Mouse (Mus musculus) forelimb bud, embryonic 11.5 days (tissue): ENCODE results near the gene Ccdc43.
"Not testable (repeated sequence)": the region's sequence is repeated elsewhere in the genome, so short reads cannot be mapped to it uniquely, and the experiment has no call there.

Experiments
- DNase-seq: peaks from one replicate; pipeline ENCODE4 v3.0.0-alpha.2; 2012; ENCODE audit warnings: low read depth, low spot score

Gene Ccdc43

GRCm38 (mm10) chr11:102697338-102698017, at the start of gene Ccdc43:
Gene Ccdc43, minus strand, starts transcription at chr11:102697782.
- peak; percentile 80 for DNase-seq

GRCm38 (mm10) chr11:102744746-102745145, 47.2 kb upstream of the Ccdc43 start:
- no peak for DNase-seq

- DNase-seq = no peak
Observed at GRCm38 (mm10) chr11:102742843-102743242, 45.3 kb upstream of the Ccdc43 start.

DNA sequence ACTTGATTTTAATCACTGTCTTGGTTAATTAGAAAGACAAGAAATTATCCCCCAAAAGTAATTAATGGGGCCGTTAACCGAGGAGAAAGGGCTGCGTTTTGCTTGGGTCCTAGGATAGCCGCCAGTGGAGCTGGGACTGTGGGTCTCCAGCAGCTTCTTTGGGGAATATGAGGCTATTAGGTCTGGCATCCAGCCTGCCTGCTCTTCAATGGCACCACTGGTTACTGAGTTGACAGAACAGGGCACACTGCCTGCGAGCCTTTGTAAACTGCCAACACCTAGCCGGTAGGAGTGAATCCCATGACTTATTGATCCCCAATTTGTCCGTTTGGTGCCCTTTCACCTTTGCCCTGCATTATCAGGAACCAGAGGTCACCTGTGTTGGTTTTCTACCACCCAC, 44.5 kb upstream of the Ccdc43 start:
- DNase-seq = no peak

DNA sequence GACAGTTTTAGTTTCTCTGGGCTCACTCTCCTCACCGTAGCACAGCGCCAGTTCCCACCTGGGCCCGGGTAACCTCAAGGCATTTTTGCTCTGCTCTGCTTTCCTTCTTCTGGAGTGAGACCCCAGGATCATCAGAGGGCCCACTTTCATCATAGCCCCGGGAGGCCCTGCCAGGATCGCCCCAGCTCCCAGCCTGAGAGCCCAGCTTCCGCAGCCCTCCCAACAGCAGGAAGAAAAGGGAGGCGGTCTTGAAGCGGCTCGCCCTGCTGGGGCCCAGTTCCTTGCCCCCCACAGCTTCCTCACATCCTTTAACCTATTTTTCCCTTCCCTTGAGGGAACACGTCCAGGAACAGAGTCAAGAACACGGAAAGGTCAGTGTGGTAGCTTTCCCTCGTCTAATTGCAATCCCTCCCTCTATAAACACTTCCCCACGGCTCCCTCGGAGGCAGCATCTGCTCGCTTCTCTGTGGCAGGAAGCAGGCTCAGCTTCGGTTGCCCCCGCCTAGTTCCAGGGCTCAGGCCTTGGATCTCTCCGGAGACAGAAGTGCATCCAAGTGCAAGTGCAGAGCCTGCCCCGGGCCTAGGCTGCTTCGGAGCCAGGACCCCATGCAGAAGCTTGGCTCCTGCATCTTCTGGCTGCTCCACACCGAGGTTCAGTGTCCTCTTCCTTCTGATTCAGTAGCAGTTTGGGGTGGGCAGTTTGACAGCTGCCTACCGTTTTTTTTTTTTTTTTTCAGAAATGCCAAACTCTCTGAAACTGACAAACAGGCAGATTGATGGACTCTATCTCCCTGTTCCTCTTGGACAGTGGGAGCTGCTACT, 43.8 kb upstream of the Ccdc43 start:
- peak; percentile 39 for DNase-seq

GRCm38 (mm10) chr11:102740634-102741033, 43.1 kb upstream of the Ccdc43 start:
- no peak for DNase-seq

DNA sequence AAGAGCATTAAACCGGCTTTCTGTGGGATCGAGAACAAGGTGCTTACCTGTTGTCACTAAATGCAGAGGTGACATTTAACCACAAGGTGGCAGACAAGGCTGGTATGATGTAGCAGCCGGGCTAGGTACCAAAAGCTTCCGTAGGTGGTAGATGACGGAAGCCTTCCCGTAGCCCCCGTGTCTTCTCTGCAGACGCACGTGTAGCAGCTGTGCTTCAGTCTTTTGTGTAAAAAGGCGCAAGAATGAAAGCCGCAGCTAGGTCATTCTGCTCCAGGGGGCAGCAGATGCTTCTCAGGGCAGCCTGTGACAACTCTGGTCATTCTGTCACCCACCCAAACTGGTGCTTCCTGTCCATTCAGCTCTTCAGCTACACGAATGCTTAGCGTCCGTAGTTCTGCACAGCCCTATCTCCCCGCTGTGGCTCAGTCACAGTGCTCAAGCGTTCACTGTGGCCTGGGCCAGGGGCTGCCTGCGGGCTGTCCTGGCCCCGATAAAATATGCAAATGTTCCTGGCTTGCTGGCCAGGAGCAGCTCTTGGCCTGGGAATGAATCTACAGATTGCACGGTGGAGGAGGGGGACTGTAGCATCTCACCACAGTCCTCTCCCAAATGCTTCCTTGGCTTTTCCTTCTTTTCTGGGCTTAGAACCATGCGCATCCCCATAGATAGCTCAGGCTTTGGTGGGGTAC, 41.8 kb upstream of the Ccdc43 start:
- peak; percentile 81 for DNase-seq

DNA sequence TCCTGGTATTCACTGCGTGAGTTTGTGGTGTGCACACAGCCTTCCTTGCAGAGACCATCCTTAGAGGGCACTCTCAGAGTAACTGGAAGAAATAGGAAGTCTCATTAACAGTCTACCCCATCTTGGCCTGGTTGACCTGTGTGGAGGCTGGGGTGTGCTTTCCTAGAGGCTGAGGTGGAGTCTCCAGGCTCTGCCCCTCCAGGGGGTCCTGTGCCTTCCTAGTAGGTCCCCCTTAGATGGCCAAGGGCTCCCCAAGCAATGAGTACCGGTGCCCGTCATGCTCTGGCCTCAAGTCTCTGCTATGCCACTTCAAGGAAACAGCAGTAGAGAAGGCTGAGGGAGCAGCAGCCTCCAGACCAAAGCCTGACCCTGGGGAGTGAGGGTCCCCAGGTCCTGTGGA, 40.5 kb upstream of the Ccdc43 start:
- no peak for DNase-seq

DNA sequence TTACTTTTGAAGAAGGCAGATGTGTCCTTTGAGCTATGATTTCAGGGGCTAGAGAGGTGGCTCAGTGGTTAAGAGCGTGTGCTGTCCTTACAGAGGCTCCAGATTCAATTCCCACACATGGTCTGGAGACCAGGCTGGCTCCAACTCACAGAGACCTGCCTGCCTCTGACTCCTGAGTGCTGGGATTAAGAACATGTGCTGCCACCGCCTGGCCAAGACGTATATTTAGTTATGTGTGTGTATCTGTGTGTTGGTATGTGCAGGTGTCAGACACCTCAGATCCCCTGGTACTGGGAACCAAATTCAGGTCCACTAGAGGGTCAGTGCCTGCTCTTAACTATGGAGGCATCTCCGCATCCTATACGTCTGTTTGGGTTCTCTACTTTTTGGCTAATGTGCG, 37.4 kb upstream of the Ccdc43 start:
- no peak for DNase-seq

GRCm38 (mm10) chr11:102733146-102733545, 35.6 kb upstream of the Ccdc43 start:
- DNase-seq = no peak

GRCm38 (mm10) chr11:102731366-102731765, 33.8 kb upstream of the Ccdc43 start:
- no peak for DNase-seq

- DNase-seq = no peak
Observed at GRCm38 (mm10) chr11:102729835-102730234, 32.3 kb upstream of the Ccdc43 start.

- peak; percentile 72 for DNase-seq
Observed at GRCm38 (mm10) chr11:102728614-102729013, 31.0 kb upstream of the Ccdc43 start.

- peak; percentile 20 for DNase-seq
Observed at GRCm38 (mm10) chr11:102725574-102725973, 28.0 kb upstream of the Ccdc43 start.

GRCm38 (mm10) chr11:102716135-102716534, 18.6 kb upstream of the Ccdc43 start:
- DNase-seq = no peak

DNA sequence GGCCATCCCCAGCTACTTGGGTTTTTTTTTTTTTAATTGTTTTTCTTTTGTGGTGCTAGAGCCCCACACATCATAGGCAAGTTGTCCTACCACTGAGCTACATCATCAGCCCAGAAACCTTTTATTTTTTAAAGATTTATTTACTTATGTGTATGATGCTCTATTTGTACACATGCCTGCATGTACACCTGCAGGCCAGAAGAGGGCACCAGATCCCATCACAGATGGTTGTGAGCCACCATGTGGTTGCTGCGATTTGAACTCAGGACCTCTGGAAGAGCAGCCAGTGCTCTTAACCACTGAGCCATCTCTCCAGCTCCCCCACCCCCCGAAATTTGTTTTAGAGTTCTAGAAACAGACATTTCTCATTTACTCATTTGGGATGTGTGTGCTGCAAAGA, 17.0 kb upstream of the Ccdc43 start:
- not testable (repeated sequence) for DNase-seq

DNA sequence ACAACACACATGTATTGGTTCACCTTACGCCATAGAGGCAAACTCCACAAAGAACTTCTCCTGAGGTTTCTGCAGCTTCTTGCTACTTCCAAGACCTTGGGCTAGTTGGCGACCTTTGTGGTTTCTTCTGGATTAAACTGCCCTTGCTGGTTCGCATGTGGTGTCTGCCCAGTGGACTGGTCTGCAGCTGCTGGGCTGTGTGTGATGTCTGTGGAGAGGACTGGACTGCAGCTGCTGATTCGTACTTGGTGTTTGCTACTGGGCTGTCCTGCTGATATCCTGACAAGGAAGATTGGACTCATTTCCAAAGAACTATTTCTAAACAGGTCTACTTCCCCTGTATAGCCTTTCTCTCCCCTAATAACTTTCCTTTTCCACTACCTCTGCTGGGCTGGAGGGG, 14.8 kb upstream of the Ccdc43 start:
- DNase-seq = no peak

GRCm38 (mm10) chr11:102702206-102702605, 4.6 kb upstream of the Ccdc43 start:
- not testable (repeated sequence) for DNase-seq

DNA sequence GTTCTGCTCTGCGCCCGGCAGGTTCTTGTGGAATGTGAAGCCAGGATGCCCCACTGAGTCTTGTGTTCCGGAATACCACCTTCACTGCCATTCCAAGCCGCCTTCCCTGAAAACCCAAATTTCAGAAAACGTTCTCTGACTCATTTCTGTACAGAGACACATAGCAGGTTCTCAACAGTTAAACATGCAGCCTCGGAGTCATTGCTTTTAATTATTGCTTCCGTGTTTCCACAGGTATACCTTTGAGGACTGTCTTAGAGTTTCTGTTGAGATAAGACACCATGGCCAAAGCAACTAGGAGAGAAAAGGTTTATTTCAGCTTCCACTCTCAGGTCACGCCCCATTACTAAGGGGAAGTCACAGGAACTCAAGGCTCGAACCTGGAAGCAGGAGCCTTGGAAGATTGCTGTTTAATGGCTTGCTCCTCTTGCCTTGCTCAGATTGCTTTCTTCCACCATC, 465 bp upstream of the Ccdc43 start:
- DNase-seq = no peak

- DNase-seq = no peak
Observed at GRCm38 (mm10) chr11:102695289-102695688, 2.3 kb downstream of the Ccdc43 start.

- peak; percentile 82 for DNase-seq
Observed at GRCm38 (mm10) chr11:102690162-102690561, 7.4 kb downstream of the Ccdc43 start.
